Mouse (Mus musculus): ENCODE data around the gene Pcgf3. TPM values are rescaled to one million over a fixed set of nuclear protein-coding genes. Genes with fewer than 3 reads are reported as not detected.

The Pcgf3 gene
- total RNA-seq, 2 experiments from 2014 or later, result 29.9 to 31.3 TPM

DNA sequence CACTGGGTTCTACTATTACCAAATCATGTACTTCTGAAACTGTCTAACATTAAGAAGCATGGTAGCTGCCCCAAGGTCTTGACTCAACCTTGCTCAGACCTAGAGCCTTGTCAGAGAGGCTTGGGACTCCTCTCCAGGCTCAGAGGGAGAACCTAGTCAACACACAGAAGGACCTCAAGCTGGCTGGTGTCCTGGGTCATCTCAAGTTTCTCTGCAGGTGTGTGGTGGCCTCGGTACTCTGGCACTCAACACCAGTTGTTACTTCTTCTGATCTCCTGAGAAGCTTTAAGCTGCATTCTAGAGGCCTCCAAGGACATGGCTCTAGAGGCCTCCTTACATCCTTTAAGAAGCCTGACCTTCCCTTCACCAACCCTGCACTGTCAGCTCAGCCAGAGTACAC, 93.0 kb downstream of the Pcgf3 start:
- no peak for DNase-seq

Other genes starting within 250 kb of the Pcgf3 start
- 10 to 100 TPM; 19.3 to 21.5 TPM for gene Dr1, start 192.3 kb upstream of the Pcgf3 start, total RNA-seq (2021)
- 10 to 100 TPM; 10.1 to 12.5 TPM for gene Pigg, start 148.6 kb upstream of the Pcgf3 start, total RNA-seq (2021)
- 1 to 10 TPM; 2.5 to 3.8 TPM for gene Gm42517, start 93.3 kb upstream of the Pcgf3 start, total RNA-seq (2021)
- not detected for gene Pde6b, start 72.8 kb upstream of the Pcgf3 start, total RNA-seq (2021)
- 1,000 to 10,000 TPM; 1,085 to 1,145 TPM for gene Atp5k, start 26.8 kb upstream of the Pcgf3 start, total RNA-seq (2021)
- 1 to 10 TPM; 1.8 to 2.9 TPM for gene Mfsd7a, start 12.3 kb upstream of the Pcgf3 start, total RNA-seq (2021)
- gene Cplx1, start 88.8 kb downstream of the Pcgf3 start, total RNA-seq (2021), result under 1 TPM in 1 of 2 experiments, not detected in 1; 0.21 TPM
- 10 to 100 TPM; 18.2 to 21.5 TPM for gene Gak, start 168.5 kb downstream of the Pcgf3 start, total RNA-seq (2021)
- gene Tmem175, start 168.5 kb downstream of the Pcgf3 start, total RNA-seq (2021), result 10 to 100 TPM in 1 of 2 experiments, 1 to 10 TPM in 1; 8.5 to 11.1 TPM
- 10 to 100 TPM; 18.1 to 21.4 TPM for gene Idua, start 199.1 kb downstream of the Pcgf3 start, total RNA-seq (2021)
- 1 to 10 TPM; 4.8 to 6.6 TPM for gene Dgkq, start 208.4 kb downstream of the Pcgf3 start, total RNA-seq (2021)
- not detected for gene Slc26a1, start 214.3 kb downstream of the Pcgf3 start, total RNA-seq (2021)
- 10 to 100 TPM; 23.7 to 26.1 TPM for gene Fgfrl1, start 231.2 kb downstream of the Pcgf3 start, total RNA-seq (2021)